Mouse (Mus musculus): ENCODE measurements around the gene Pomt2. TPM values are rescaled to one million over a fixed set of nuclear protein-coding genes. Genes with fewer than 3 reads are reported as not detected.

Gene Pomt2
- polyA plus RNA-seq, 1 experiment, result 1.4 TPM

DNA sequence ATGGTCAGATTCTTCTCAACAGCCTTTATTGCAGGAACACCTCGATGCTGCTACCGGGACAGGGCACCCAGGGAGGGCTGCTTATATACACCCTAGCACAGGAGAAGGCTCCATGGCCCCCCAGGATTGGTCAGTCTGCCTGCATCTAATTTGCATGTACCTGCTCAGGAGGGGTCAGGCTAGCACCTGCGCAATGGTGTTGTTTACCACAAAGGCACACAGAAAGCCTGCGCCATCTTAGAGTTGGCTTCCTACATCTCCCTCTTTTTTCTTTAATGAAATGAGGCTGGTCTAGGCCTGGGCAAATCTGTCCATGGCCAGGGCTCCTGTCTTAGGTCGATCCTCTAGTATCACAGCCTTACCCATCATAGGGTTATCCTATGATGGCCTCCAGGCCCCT is 1.7 kb upstream of the Pomt2 start:
- TF ChIP-seq GATA1 (IDR thresholded peaks at IDR 0.05; ENCODE audit: borderline replicate concordance, low read length), result no peak
- no peak for TF ChIP-seq FLI1 (IDR thresholded peaks at IDR 0.05; ENCODE audit: low read length)
- Histone ChIP-seq H3K9me3 (peaks cover 37% of the 10 kb centered on the region), H3K27me3 (replicated peaks) (no peaks in the 10 kb centered on the region), H3K4me1 (peaks cover 26% of the 10 kb centered on the region), H3K4me3 (replicated peaks) (no peak overlapping the region), H3K36me3 (replicated peaks; ENCODE audit: low read length) (peaks cover 8% of the 10 kb centered on the region)

DNA sequence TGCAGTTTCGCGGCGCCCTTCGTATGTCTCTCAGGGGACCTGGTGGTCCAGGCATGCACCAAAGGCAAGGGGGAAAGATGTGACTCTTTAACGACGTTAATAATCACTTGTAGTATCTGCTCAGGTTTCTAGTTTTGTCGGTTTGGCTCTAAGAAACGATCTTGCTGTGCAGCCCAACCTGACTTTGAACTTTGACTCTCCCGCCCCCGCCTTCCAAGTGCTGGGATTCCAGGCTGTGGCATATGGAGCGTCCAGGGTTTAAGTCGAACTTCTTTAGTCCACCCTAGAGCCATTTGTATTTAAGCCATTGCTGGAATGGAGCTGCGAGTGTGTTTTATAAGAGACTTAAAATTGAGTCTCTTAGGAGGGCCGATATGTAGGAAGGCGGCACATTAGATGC is 368 bp upstream of the Pomt2 start:
- peaks cover 26% of the 10 kb centered on the region for H3K4me1 ChIP-seq
- no peaks in the 10 kb centered on the region for H3K27me3 ChIP-seq (replicated peaks)
- peak overlapping the region; percentile 96 for H3K4me3 ChIP-seq (replicated peaks)
- peaks cover 26% of the 10 kb centered on the region for H3K9me3 ChIP-seq
- TF ChIP-seq GATA1 (IDR thresholded peaks at IDR 0.05; ENCODE audit: borderline replicate concordance, low read length) (no peak), FLI1 (IDR thresholded peaks at IDR 0.05; ENCODE audit: low read length) (no peak)
- H3K36me3 ChIP-seq (replicated peaks; ENCODE audit: low read length), result peaks cover 13% of the 10 kb centered on the region

DNA sequence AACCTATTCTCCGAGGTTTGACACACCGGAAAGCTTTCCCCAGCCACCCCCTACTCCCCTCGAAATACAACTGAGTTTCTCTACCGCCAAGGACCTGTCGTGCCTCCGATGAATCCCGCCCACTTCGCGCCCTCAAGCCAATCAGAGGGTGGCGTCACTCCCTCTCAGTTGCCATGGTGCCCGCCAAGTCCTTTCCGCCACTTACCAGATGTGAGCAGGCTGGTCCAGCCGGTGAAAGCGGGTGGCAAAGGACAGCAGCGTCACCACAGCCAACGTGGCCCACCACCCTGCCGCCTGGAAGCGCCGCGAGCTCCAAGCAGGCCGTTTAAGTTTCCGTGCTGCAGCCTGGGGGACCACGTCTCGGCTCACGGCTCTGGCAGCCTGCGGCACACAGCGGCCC is 802 bp downstream of the Pomt2 start, which contains the start of gene Gstz1:
TSS of gene Gstz1 (plus strand) at position 200 of the 400 bp plus-strand sequence.
- Histone ChIP-seq H3K27me3 (replicated peaks) (no peaks in the 10 kb centered on the region), H3K4me1 (peaks cover 31% of the 10 kb centered on the region), H3K4me3 (replicated peaks) (peak within 1 kb of the TSS; percentile 96), H3K36me3 (replicated peaks; ENCODE audit: low read length) (peaks cover 13% of the 10 kb centered on the region), H3K9me3 (peaks cover 17% of the 10 kb centered on the region)
- TF ChIP-seq GATA1 (IDR thresholded peaks at IDR 0.05; ENCODE audit: borderline replicate concordance, low read length) (no peak), FLI1 (IDR thresholded peaks at IDR 0.05; ENCODE audit: low read length) (no peak)

DNA sequence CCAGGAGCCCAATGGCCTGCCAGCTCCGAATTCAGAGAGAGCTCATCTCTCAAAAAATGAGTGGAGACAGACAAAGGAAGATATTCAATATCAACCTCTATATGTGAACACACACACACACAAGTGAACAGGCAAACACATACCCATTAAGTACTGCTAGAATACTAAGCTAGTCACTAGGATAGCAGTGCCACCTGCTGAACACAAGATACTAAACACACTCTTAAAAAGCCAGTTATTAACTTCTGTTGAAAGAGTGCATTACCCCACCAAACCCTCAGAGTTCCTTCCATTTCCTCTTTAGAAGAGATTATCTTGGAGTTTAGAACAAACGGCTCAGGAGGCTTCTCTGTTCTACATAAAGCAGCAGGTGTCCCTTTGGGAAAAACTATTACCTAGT is 5.6 kb downstream of the Pomt2 start:
- no peak for TF ChIP-seq FLI1 (IDR thresholded peaks at IDR 0.05; ENCODE audit: low read length)
- TF ChIP-seq GATA1 (IDR thresholded peaks at IDR 0.05; ENCODE audit: borderline replicate concordance, low read length), result no peak
- Histone ChIP-seq H3K9me3 (no peaks in the 10 kb centered on the region), H3K4me3 (replicated peaks) (no peak overlapping the region), H3K27me3 (replicated peaks) (no peaks in the 10 kb centered on the region), H3K36me3 (replicated peaks; ENCODE audit: low read length) (peaks cover 17% of the 10 kb centered on the region), H3K4me1 (peaks cover 39% of the 10 kb centered on the region)

DNA sequence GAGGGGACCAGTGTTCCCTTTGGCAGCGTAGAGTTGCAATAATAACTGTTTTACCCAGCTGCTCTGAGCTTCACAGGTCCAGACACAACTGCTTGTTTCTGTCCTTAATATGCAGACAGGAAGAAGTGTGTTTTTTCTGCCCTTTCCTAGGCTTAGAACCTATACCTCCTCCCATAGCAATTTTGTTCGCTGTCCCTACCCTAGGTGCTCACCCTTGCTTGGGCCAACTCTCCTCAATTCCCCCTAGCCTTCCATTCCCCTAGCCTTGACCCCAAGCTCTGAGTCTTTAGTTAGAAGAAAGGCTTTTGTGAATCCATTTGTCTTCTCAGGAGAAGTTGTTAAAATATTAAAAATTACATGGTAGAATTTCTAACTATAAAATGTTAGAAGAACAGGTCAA is 9.0 kb downstream of the Pomt2 start:
- Histone ChIP-seq H3K36me3 (replicated peaks; ENCODE audit: low read length) (peaks cover 40% of the 10 kb centered on the region), H3K27me3 (replicated peaks) (no peaks in the 10 kb centered on the region), H3K4me3 (replicated peaks) (no peak overlapping the region), H3K9me3 (no peaks in the 10 kb centered on the region), H3K4me1 (peaks cover 22% of the 10 kb centered on the region)
- TF ChIP-seq FLI1 (IDR thresholded peaks at IDR 0.05; ENCODE audit: low read length), result no peak
- TF ChIP-seq GATA1 (IDR thresholded peaks at IDR 0.05; ENCODE audit: borderline replicate concordance, low read length), result no peak

DNA sequence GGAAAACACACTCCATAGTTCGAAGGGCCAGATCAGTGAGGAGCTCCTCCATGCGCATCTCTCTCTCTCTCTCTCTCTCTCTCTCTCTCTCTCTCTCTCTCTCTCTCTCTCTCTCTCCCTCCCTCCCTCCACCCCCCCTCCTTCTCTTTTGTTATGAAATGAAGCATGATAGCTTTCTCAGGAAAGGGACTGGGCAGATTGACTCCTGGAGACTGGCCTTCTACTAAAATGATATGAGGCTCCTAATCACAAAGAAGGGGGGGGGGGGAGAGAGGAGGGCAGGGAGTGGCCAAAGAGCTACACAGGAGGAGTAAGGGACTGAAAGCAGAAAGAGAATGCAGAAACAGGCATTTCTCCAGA is 9.4 kb downstream of the Pomt2 start:
- Histone ChIP-seq H3K4me3 (replicated peaks) (no peak overlapping the region), H3K36me3 (replicated peaks; ENCODE audit: low read length) (peaks cover 42% of the 10 kb centered on the region), H3K27me3 (replicated peaks) (no peaks in the 10 kb centered on the region), H3K4me1 (peaks cover 25% of the 10 kb centered on the region), H3K9me3 (no peaks in the 10 kb centered on the region)
- TF ChIP-seq GATA1 (IDR thresholded peaks at IDR 0.05; ENCODE audit: borderline replicate concordance, low read length) (no peak), FLI1 (IDR thresholded peaks at IDR 0.05; ENCODE audit: low read length) (no peak)

DNA sequence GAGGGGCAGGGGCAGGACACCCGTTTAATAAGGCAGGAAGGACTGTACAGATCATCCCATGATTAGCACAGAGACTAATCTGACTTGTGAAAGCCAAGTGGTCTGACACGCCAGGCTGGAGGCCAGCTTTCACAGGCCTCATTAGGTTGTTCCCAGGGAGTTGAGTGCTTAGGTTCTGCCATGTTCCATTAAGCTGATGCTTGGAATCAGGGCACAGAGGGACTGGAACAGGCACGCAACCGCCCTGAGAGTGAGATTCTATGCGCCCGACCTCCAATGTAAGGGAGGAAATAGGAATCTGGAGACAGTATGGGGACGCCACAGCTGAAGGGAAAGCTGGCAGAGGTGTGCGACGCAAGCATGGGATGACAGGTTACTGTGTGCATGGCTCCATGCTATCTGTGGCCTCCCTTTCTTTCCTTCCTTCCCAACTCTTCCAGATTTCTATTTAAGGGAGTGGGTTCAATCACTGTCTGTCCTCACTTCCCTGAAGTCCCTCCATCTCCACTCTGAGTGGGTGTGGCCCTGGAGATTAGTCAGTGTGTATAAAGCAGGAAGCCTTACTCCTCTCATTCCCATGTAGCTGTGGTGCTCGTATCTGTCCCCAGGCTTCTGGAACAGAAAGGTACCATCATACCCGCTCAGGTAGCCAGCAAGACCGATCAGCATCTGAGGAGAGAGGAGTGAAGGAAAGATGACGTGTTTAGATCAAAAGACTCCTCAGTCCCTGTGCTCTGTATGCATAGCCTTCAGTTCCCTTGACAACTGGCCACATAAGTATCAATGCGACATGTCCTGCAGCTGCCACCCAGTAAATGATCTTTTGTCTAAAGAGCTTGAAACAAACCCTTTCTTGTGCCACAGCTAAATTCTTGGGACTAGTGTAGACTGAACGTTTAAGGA is 10.1 kb downstream of the Pomt2 start:
- H3K4me1 ChIP-seq, result peaks cover 31% of the 10 kb centered on the region
- TF ChIP-seq FLI1 (IDR thresholded peaks at IDR 0.05; ENCODE audit: low read length), result no peak
- TF ChIP-seq GATA1 (IDR thresholded peaks at IDR 0.05; ENCODE audit: borderline replicate concordance, low read length), result no peak
- H3K4me3 ChIP-seq (replicated peaks), result no peak overlapping the region
- H3K27me3 ChIP-seq (replicated peaks), result no peaks in the 10 kb centered on the region
- peaks cover 45% of the 10 kb centered on the region for H3K36me3 ChIP-seq (replicated peaks; ENCODE audit: low read length)
- no peaks in the 10 kb centered on the region for H3K9me3 ChIP-seq

DNA sequence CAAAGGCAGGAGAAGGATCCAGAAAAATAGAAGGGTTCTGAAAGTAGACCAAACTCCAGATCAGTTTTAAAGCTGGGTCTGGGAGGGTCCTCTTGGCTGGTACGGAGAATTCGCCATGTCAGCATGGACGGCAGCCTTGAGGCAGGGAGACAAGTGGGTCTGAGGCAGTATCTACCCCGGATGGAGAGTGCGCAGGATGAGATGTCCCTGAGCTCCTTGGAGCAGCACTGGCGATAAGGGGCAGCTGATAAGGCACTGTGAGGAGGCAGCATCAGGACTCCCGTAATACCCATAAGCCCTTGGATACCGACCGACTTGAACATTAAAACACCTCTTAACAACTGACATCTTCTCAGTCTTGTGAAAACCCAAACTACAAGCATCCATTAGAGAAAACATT is 15.0 kb downstream of the Pomt2 start:
- H3K9me3 ChIP-seq, result no peaks in the 10 kb centered on the region
- no peak overlapping the region for H3K4me3 ChIP-seq (replicated peaks)
- TF ChIP-seq GATA1 (IDR thresholded peaks at IDR 0.05; ENCODE audit: borderline replicate concordance, low read length) (no peak), FLI1 (IDR thresholded peaks at IDR 0.05; ENCODE audit: low read length) (no peak)
- H3K36me3 ChIP-seq (replicated peaks; ENCODE audit: low read length), result peaks cover 74% of the 10 kb centered on the region
- H3K4me1 ChIP-seq, result peaks cover 23% of the 10 kb centered on the region
- no peaks in the 10 kb centered on the region for H3K27me3 ChIP-seq (replicated peaks)

DNA sequence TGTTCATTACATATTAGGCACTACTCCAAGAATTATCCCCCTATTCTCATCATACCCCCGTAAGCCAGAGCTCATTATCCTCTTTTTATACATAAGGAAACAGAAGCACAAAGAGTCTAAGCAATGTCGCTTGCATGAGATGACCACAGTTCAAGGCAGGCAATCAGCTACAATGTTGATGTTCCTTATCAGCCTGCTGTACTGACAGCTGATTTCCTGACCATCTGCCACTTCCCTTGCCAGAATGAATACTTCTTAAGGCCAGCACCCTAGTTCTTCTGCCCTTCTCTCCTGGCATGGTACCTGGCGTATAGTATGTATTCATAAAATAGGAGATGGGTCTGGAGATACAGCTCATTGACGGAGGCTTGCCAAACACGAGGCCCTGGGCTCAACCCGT is 15.6 kb downstream of the Pomt2 start:
- TF ChIP-seq GATA1 (IDR thresholded peaks at IDR 0.05; ENCODE audit: borderline replicate concordance, low read length) (peak; percentile 30; the same call in 1 of the 3 replicates), FLI1 (IDR thresholded peaks at IDR 0.05; ENCODE audit: low read length) (no peak)
- Histone ChIP-seq H3K9me3 (no peaks in the 10 kb centered on the region), H3K36me3 (replicated peaks; ENCODE audit: low read length) (peaks cover 74% of the 10 kb centered on the region), H3K4me3 (replicated peaks) (peak overlapping the region; percentile 57), H3K4me1 (peaks cover 27% of the 10 kb centered on the region), H3K27me3 (replicated peaks) (no peaks in the 10 kb centered on the region)

DNA sequence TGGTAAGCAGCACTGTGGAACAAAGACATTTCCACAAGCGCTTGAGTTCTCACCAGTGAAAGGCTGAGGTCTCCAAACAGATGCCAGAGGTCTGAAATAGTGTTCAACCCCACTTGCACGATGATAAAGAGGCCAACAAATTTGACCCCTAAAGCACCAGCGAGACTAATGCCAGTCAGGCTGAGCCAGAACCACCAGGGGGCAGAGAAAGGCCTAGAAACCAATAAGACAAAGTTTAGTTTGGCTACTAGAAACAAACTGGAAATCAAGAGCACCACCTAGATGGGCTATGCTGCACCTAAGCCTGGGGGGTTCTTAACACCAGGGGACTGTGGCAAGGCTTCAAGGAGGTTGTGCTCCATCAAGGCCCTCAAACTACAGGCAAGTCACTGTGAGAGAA is 16.1 kb downstream of the Pomt2 start:
- H3K4me1 ChIP-seq, result peaks cover 30% of the 10 kb centered on the region
- H3K27me3 ChIP-seq (replicated peaks), result no peaks in the 10 kb centered on the region
- H3K9me3 ChIP-seq, result no peaks in the 10 kb centered on the region
- TF ChIP-seq GATA1 (IDR thresholded peaks at IDR 0.05; ENCODE audit: borderline replicate concordance, low read length), result no peak
- TF ChIP-seq FLI1 (IDR thresholded peaks at IDR 0.05; ENCODE audit: low read length), result no peak
- H3K36me3 ChIP-seq (replicated peaks; ENCODE audit: low read length), result peaks cover 75% of the 10 kb centered on the region
- H3K4me3 ChIP-seq (replicated peaks), result no peak overlapping the region

Measured in megakaryocyte, embryonic 14.5 days (primary cell).